Mouse (Mus musculus) Muller cell, postnatal 12 days (primary cell): ENCODE results near the gene Zfp109.

Experiments
- DNase-seq: peaks from one replicate; pipeline ENCODE4 v3.0.0-alpha.2; 2015; ENCODE audit errors: inconsistent ontology term

Zfp109 gene

DNA sequence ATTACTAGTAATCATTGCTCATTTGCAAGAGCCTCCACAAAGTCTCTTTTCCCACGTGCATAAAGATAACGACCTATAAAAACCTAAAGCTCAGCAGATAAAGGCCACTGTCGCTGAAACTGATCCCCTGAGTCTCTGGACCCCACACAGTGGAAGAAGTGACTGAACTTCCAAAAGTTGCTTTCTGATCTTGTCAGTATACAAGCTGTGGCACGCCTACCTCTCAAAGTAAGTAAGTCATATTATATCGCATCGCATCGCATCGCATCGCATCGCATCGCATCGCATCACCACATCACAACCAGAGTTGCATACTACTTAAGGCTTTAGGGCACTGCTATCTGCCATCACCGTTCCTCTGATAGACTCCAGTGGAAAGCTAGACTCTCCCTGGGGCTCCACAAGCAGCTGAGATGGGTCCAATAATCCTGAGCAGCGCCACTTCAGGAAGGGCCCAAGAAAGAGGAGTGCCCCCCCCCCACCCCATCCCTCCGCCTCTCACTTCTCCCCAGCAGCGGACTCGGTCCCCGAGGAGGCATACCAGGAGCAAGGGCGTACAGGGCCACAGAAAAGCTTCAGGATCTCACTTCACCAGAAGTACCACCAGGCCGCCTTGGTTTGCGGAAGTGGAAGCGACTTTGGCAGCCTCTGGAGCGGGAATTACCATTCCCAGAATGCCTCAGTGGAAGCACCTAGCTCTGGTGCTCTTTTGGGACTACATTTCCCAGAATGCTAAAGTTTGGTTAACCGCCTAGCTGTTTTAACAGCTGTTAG, 29.7 kb downstream of the Zfp109 start:
- DNase-seq = peak; percentile 75

DNA sequence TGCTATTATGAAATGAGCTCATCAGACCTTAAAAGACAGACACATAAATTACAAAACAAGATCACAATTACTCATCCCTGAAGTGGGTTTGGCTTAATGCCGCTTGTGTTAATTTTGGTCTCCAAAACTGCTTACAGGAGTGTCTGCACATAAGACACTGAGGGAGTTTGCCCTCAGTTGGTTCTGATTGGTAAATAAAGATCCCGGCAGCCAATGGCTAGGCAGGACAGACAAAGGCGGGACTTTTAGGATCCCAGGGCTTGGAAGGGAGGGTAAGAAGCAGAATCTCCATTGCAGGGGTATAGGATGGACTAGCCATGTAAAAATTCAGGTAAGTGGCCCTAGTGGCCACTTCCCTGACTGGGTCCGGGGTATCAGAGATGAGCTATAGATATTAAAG, 40.4 kb downstream of the Zfp109 start:
- DNase-seq = no peak

DNA sequence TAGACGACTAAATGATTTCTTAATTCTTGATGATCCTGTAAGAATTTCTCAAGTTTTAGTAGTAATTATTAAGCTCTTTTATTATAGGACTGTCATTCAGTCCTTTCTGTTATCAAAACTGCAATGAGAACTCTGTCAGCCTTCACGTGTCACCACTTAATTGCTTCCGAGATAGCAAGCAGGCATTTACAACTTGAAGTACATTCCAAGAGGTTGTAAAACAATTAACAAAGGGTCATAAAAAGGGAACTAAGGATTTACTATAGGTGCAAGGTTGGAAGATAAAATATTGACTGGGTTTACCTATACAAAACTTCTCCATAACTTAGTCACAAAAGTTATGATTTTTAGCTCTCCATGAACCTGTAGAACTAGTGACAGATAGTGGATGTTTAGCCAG, 44.2 kb downstream of the Zfp109 start:
- no peak for DNase-seq

- no peak for DNase-seq
Measured at GRCm38 (mm10) chr7:24191361-24191760, 46.0 kb downstream of the Zfp109 start.

GRCm38 (mm10) chr7:24189571-24189944, 47.8 kb downstream of the Zfp109 start:
- DNase-seq = no peak

DNA sequence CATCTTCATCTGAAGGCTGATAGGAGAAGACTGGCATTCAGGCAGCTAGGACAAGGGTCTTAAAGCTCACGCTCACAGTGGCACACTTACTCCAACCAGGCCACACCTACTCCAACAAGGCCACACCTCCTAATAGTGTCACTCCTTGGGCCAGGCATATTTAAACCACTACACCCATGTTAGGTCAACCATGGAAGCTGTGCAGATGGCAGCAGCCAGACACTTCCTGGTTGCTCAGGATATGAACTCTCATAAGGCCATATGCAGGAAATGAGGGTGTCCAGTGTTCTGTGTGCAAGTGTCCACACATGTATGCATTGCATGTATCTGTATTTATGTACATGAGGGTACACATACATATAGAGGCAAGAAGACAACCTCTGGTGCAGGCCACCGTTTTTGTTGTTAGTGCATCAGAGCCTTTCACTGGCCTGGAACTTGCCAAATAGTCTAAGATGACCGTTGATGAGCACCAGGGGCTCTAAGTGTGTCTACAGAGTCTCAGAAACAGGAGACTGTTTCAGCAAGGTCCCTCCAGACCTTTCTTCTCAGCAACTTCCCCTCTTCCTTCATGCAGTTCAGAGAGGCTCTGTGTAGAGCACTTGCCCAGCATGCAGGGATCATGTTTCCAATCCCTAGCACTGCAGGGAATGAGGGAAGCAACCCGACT, 48.3 kb downstream of the Zfp109 start:
- DNase-seq = no peak

DNA sequence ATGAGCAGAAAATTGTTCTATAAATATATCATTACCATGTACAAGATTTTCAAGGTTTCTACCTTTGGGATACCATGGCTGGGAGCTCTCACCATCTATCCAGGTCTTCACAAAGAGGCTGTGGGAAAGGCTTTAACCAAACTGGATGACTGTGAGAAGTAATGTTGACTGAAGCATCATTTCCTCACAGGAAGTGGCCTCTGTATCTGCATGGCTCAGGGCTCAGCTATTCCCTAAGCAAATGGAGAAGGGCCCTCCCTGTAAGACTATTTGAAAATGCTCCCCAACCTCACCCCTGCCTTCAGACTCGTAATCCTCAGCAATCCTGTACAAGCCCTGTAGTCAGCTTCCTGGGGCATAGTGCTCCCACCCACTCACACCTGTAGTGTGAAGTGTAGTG, 49.7 kb downstream of the Zfp109 start:
- no peak for DNase-seq
